ENCODE assay signal across 7 mouse cellular contexts in the genomic region with DNA sequence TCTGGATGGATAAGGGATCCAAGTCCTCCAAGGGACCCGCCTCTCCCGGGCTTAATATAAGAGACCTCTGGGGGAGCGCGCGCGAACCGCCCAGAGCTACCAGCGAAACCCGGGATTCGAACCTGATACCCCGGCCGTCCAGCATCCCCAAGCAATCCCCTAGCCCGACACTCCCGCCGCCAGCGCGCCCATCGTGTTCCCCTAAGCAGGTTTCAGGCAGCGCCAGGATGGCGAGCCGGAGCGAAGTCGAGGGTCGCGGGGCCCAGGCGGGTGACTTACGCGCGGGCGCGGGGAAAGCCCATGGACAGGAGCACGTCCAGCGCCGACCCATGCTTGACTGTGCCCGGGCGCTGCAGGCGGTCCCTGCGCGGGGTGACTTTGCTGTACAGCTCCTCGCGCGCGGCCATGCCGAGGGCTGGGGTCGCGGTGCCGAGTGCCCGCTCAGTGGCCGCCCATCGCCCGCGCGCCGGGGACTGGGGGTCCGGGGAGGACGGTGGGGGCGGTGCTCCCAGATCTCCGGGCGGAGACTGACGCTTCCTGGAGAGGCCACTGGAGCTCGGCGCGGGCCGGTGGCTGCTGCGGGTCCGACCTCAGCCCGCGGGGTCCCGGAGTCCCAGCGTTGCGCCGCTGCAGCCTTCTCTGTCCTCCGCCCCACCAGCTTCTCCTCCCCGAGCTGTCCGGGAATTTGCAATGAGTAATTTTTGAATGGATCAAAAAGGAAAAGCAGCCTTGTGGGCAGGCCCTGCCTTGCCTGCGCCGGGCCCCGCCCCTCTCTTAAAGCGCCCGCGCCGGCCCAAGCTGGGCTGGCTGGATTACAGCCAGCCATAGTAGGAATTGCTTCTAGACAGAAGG. TPM values are rescaled to one million over a fixed set of nuclear protein-coding genes. Genes with fewer than 3 reads are reported as not detected.
A peak's percentile ranks its signal among the peaks of the same experiment; 100 is the strongest.
DNase-seq lines count a peak whose midpoint lies in the region; ATAC-seq lines count a peak whose summit lies in the region.

No protein-coding gene starts in this region.

- H3K27me3 ChIP-seq in embryonic facial prominence, embryonic 11.5 days (ENCODE audit: control insufficient read depth, insufficient read depth, low read length) = peaks cover 7% of the 10 kb centered on the region; the same call in 1 of the 2 replicates
- 0 out of 2 replicates have a peak, but pooled peaks cover 2% of the 10 kb centered on the region for H3K27me3 ChIP-seq in limb, embryonic 11.5 days (ENCODE audit: control insufficient read depth, insufficient read depth, low read length)
- H3K27me3 ChIP-seq in midbrain, embryonic 12.5 days = peaks cover 59% of the 10 kb centered on the region

- DNase-seq in adrenal gland, postnatal 14 days = peak; percentile 79
- peak; percentile 84 for DNase-seq in embryonic facial prominence, embryonic 11.5 days (ENCODE audit: low spot score)
- peak; percentile 98 for DNase-seq in heart, adult 11 months
- DNase-seq in kidney, adult 11 months = peak; percentile 82
- peak; percentile 80 for DNase-seq in limb, embryonic 11.5 days (ENCODE audit: low spot score)
- peak; percentile 35 for DNase-seq in spleen, adult 12 weeks (ENCODE audit: low spot score)

- ATAC-seq in embryonic facial prominence, embryonic 11.5 days (replicated peaks; ENCODE audit: insufficient number of reproducible peaks, low FRiP score, low TSS enrichment, low read depth) = peak; percentile 82
- peak; percentile 77 for ATAC-seq in limb, embryonic 11.5 days (ENCODE audit: insufficient number of reproducible peaks, low FRiP score, low TSS enrichment, low read depth)
- peak; percentile 91 for ATAC-seq in midbrain, embryonic 12.5 days (ENCODE audit: low FRiP score, low read depth)

- peaks cover 5% of the 10 kb centered on the region for H3K4me1 ChIP-seq in embryonic facial prominence, embryonic 11.5 days (ENCODE audit: control insufficient read depth, insufficient read depth, low read length)
- H3K4me1 ChIP-seq in limb, embryonic 11.5 days (ENCODE audit: control insufficient read depth, insufficient read depth, low read length) = peaks cover 9% of the 10 kb centered on the region; the same call in 1 of the 2 replicates
- peaks cover 33% of the 10 kb centered on the region for H3K4me1 ChIP-seq in midbrain, embryonic 12.5 days

- under 1% methylated on average over 68 of the region's 82 CpGs for WGBS in embryonic facial prominence, embryonic 11.5 days
- WGBS in limb, embryonic 11.5 days = under 1% methylated on average over 74 of the region's 82 CpGs
- under 1% methylated on average over 82 of the region's 82 CpGs for WGBS in midbrain, embryonic 12.5 days

- no peaks in the 10 kb centered on the region for H3K36me3 ChIP-seq in embryonic facial prominence, embryonic 11.5 days (replicated peaks; ENCODE audit: control insufficient read depth, insufficient read depth, low read depth, low read length)
- no peaks in the 10 kb centered on the region for H3K36me3 ChIP-seq in limb, embryonic 11.5 days (ENCODE audit: control insufficient read depth, insufficient read depth, low read length)
- no peaks in the 10 kb centered on the region for H3K36me3 ChIP-seq in midbrain, embryonic 12.5 days

- H3K4me3 ChIP-seq in embryonic facial prominence, embryonic 11.5 days (ENCODE audit: low read depth, low read length) = peak overlapping the region; percentile 81
- H3K4me3 ChIP-seq in limb, embryonic 11.5 days (ENCODE audit: low read depth, low read length) = peak overlapping the region; percentile 66
- H3K4me3 ChIP-seq in midbrain, embryonic 12.5 days = peak overlapping the region; percentile 84

- H3K4me2 ChIP-seq in embryonic facial prominence, embryonic 11.5 days (ENCODE audit: low read depth, low read length) = peak overlapping the region; percentile 87
- H3K4me2 ChIP-seq in limb, embryonic 11.5 days (ENCODE audit: low read depth, severe bottlenecking) = peak overlapping the region; percentile 70
- H3K4me2 ChIP-seq in midbrain, embryonic 12.5 days (replicated peaks) = peak overlapping the region; percentile 62

- H3K9me3 ChIP-seq in embryonic facial prominence, embryonic 11.5 days (replicated peaks; ENCODE audit: control insufficient read depth, low read length) = no peaks in the 10 kb centered on the region
- H3K9me3 ChIP-seq in limb, embryonic 11.5 days (ENCODE audit: control insufficient read depth, low read length) = no peaks in the 10 kb centered on the region
- H3K9me3 ChIP-seq in midbrain, embryonic 12.5 days = no peaks in the 10 kb centered on the region

- peak overlapping the region; percentile 73 for H3K9ac ChIP-seq in embryonic facial prominence, embryonic 11.5 days (replicated peaks; ENCODE audit: low read length)
- peak overlapping the region; percentile 60 for H3K9ac ChIP-seq in limb, embryonic 11.5 days (ENCODE audit: low read length)
- peak overlapping the region; percentile 73 for H3K9ac ChIP-seq in midbrain, embryonic 12.5 days (replicated peaks)

- peak overlapping the region; percentile 56; the same call in 1 of the 2 replicates for H3K27ac ChIP-seq in embryonic facial prominence, embryonic 11.5 days (replicated peaks; ENCODE audit: low read depth, low read length)
- no peak overlapping the region for H3K27ac ChIP-seq in limb, embryonic 11.5 days (replicated peaks; ENCODE audit: low read depth, low read length)
- H3K27ac ChIP-seq in midbrain, embryonic 12.5 days (replicated peaks) = peak overlapping the region; percentile 83

RNA-seq across cellular contexts. Expression of a gene that starts 4.3 kb away (rescaled TPM):
- 2.1 and 4.5 TPM in 2 replicates for total RNA-seq in adrenal gland, postnatal 14 days (2021)
- 12.1 and 12.5 TPM in 2 replicates for polyA plus RNA-seq in embryonic facial prominence, embryonic 11.5 days (2014; fragmentation: Nextera tagmentation; extraction: Ambion mirVana)
- 6.6 and 8.2 TPM in 2 replicates for polyA plus RNA-seq in limb, embryonic 11.5 days (2014; fragmentation: Nextera tagmentation; extraction: Ambion mirVana)
- polyA plus RNA-seq in midbrain, embryonic 12.5 days (2016; fragmentation: Nextera tagmentation; extraction: Ambion mirVana) = 8.1 and 10.1 TPM in 2 replicates

Comparison
In these comparisons a context has a peak if more than half of its experiments do, and no peak if none do; other contexts are left out.
1. DNase-seq: peak in every context shown above with its lines; median percentile 98 in heart, adult 11 months; 84 in embryonic facial prominence, embryonic 11.5 days; 82 in kidney, adult 11 months; 80 in limb, embryonic 11.5 days; 79 in adrenal gland, postnatal 14 days; 35 in spleen, adult 12 weeks.